Mouse (Mus musculus): ENCODE measurements at regions not wholly inside any gene's neighbourhood (a gene's known extent, or its start where the extent isn't known, plus 50 kb on each side); places are given as distances from the start of the nearest gene placed in this dataset.

DNA sequence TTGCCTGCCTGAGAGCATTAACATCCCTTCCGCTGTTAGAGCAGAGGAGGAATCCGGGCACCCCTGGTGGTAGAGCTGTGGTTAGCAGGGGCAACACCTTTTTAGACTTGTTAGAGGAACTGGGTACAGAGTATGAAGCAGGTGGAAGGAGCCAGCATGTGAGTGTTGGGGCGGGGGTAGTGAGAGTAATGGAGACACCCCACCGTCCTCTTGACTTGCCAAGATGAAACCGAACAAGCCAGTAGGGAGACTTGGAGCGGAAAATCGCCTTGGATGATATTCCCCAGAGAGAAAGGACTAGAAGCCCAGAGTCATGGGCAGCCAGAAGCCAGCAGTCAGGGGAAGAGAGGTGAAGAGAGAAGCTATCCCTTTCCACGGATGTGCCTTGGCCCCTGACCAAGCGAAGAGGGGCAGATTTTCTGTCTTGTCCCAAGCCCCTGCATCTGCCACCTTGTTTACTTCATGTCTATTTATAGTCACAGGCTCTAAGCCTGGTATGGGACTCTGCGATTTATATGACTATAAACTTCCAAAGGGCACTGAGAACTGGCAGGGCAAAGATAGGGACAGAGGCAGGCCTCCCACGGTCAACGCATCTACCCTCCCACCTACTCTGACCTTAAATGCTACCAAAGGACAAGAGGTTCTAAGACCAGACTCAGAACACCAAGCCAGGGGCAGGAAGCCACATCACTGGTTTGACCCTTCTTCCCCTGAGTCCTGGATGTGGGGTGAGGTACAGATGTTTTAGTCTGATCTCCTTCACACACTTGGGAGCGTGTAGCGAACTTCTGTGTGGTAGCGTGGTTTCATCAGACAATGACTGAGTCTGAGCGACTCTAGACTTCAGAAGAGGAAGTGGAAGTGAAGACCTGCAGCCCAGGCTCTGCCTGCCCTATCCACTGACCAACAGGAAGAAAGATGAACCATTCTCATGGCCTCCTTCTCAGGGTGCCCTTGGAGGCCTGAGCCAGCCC is 55.9 kb upstream of the Btrc start:
- no peak for ATAC-seq (ENCODE audit: low FRiP score, low TSS enrichment)
- H3K9ac ChIP-seq (replicated peaks; ENCODE audit: low read length): no peak overlapping the region
- WGBS: 47% methylated on average over 16 of the region's 16 CpGs
- H3K4me1 ChIP-seq (ENCODE audit: insufficient read depth, low read length): peaks cover 26% of the 10 kb centered on the region
- peaks cover 25% of the 10 kb centered on the region for H3K27me3 ChIP-seq (ENCODE audit: insufficient read depth, low read length)
- no peak overlapping the region for H3K4me2 ChIP-seq (replicated peaks; ENCODE audit: low read depth, low read length)
- no peaks in the 10 kb centered on the region for H3K36me3 ChIP-seq (ENCODE audit: insufficient read depth, low read length)
- no peaks in the 10 kb centered on the region for H3K9me3 ChIP-seq (ENCODE audit: low read length)
- H3K4me3 ChIP-seq (ENCODE audit: low read length): no peak overlapping the region
- H3K27ac ChIP-seq (ENCODE audit: low read length): no peak overlapping the region

- no peak overlapping the region for H3K9ac ChIP-seq (replicated peaks; ENCODE audit: low read length)
- H3K9me3 ChIP-seq (ENCODE audit: low read length): no peaks in the 10 kb centered on the region
- ATAC-seq (ENCODE audit: low FRiP score, low TSS enrichment): no peak
- 54% methylated on average over 8 of the region's 8 CpGs for WGBS
- peaks cover 36% of the 10 kb centered on the region for H3K4me1 ChIP-seq (ENCODE audit: insufficient read depth, low read length)
- H3K4me2 ChIP-seq (replicated peaks; ENCODE audit: low read depth, low read length): no peak overlapping the region
- H3K36me3 ChIP-seq (ENCODE audit: insufficient read depth, low read length): no peaks in the 10 kb centered on the region
- no peak overlapping the region for H3K27ac ChIP-seq (ENCODE audit: low read length)
- peaks cover 13% of the 10 kb centered on the region; the same call in 1 of the 2 replicates for H3K27me3 ChIP-seq (ENCODE audit: insufficient read depth, low read length)
- no peak overlapping the region for H3K4me3 ChIP-seq (ENCODE audit: low read length)
These were observed 54.8 kb upstream of the Btrc start for GRCm38 (mm10) chr19:45308676-45309275.

- WGBS: 27% methylated on average over 5 of the region's 5 CpGs
- ATAC-seq (ENCODE audit: low FRiP score, low TSS enrichment): no peak
- Histone ChIP-seq H3K9ac (replicated peaks; ENCODE audit: low read length) (peak overlapping the region; percentile 42), H3K36me3 (ENCODE audit: insufficient read depth, low read length) (no peaks in the 10 kb centered on the region), H3K27ac (ENCODE audit: low read length) (peak overlapping the region; percentile 28; the same call in 1 of the 2 replicates), H3K4me1 (ENCODE audit: insufficient read depth, low read length) (peaks cover 36% of the 10 kb centered on the region), H3K4me3 (ENCODE audit: low read length) (peak overlapping the region; percentile 15), H3K27me3 (ENCODE audit: insufficient read depth, low read length) (0 out of 2 replicates have a peak, but pooled peaks cover 3% of the 10 kb centered on the region), H3K4me2 (replicated peaks; ENCODE audit: low read depth, low read length) (peak overlapping the region; percentile 50), H3K9me3 (ENCODE audit: low read length) (no peaks in the 10 kb centered on the region)
These were observed 53.1 kb upstream of the Btrc start for GRCm38 (mm10) chr19:45310291-45310881.

GRCm38 (mm10) chr19:45310944-45311603 is 52.5 kb upstream of the Btrc start:
- 5% methylated on average over 15 of the region's 15 CpGs for WGBS

DNA sequence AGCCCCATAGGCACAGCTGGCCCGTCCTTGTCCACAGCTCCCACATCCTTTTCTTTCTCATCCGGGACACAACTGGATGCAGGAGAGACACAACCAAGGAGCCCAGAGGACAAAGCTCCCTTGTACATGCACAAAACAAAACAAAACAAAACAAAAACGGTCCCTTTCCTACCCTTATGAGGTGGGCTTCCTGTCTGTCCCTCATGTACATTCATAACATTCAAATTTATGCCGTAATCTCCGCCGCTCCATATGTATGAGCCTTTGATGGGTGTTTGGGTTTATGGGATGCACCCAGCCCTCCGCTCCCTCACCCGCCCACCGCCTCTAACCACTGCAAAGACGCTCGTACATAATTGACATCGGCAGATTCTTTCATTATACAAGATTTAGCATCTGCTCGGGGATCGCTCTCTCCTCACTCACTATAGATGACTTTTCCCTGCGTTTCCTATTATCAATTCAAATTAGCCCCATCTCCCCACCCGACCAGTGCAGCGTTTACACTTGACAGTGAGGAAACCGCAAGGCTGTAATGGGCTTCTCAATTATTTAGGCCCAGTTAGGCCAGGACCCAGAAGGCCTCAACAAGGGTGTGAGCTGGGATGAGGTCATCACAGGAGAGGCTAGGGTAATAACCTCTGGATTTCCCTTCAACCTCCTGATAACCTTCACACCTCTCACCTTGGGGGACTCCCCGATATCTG is 51.5 kb upstream of the Btrc start:
- Histone ChIP-seq H3K9me3 (ENCODE audit: low read length) (no peaks in the 10 kb centered on the region), H3K27ac (ENCODE audit: low read length) (no peak overlapping the region), H3K4me1 (ENCODE audit: insufficient read depth, low read length) (peaks cover 38% of the 10 kb centered on the region), H3K27me3 (ENCODE audit: insufficient read depth, low read length) (no peaks in the 10 kb centered on the region), H3K4me2 (replicated peaks; ENCODE audit: low read depth, low read length) (no peak overlapping the region), H3K36me3 (ENCODE audit: insufficient read depth, low read length) (no peaks in the 10 kb centered on the region), H3K9ac (replicated peaks; ENCODE audit: low read length) (no peak overlapping the region), H3K4me3 (ENCODE audit: low read length) (no peak overlapping the region)
- no peak for ATAC-seq (ENCODE audit: low FRiP score, low TSS enrichment)
- 69% methylated on average over 19 of the region's 19 CpGs for WGBS

More at GRCm38 (mm10) chr19:45310944-45311603, 52.5 kb upstream of the Btrc start:
- no peaks in the 10 kb centered on the region for H3K27me3 ChIP-seq (ENCODE audit: insufficient read depth, low read length)
- H3K4me2 ChIP-seq (replicated peaks; ENCODE audit: low read depth, low read length): peak overlapping the region; percentile 50
- ATAC-seq (ENCODE audit: low FRiP score, low TSS enrichment): peak; percentile 53; the same call in 1 of the 2 replicates
- H3K9me3 ChIP-seq (ENCODE audit: low read length): no peaks in the 10 kb centered on the region
- 0 out of 2 replicates have a peak overlapping the region, but pooled peaks have one; percentile 28 for H3K27ac ChIP-seq (ENCODE audit: low read length)
- peaks cover 36% of the 10 kb centered on the region for H3K4me1 ChIP-seq (ENCODE audit: insufficient read depth, low read length)
- no peaks in the 10 kb centered on the region for H3K36me3 ChIP-seq (ENCODE audit: insufficient read depth, low read length)
- peak overlapping the region; percentile 42 for H3K9ac ChIP-seq (replicated peaks; ENCODE audit: low read length)
- H3K4me3 ChIP-seq (ENCODE audit: low read length): peak overlapping the region; percentile 15

DNA sequence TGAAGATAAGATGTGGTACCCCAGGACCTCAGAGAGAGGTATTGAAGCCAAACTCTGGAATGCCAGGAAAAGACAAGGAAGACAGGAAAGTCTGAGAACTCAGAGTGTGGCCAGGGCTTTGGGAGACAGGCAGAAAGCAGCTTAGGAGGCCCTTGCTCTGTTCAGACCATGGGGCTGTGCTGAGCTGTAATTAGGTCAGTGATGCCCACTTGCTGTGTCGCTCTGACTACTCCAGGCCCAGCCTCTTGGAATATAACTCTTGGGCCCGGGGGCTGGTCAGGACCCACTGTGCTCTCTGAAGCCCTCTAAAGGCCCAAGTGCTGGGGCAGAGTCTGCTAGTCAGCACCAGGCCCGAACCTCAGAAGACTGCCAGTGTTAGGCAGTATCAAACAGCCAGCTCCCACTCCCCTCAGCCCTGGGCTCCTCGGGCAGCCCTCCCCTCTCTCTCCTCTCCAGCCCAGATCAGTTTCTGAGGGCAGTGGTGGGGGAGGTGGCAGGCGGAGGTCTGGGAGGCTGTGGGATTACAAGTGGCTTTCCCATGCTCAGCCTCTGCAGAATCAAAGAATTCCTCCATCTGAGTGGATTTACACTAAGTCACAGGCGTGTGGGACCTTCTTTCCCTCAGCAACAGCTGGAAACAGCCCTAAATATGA is 50.7 kb upstream of the Btrc start:
- ATAC-seq (ENCODE audit: low FRiP score, low TSS enrichment): peak; percentile 57; the same call in 1 of the 2 replicates
- 18% methylated on average over 6 of the region's 6 CpGs for WGBS
- Histone ChIP-seq H3K36me3 (ENCODE audit: insufficient read depth, low read length) (no peaks in the 10 kb centered on the region), H3K27ac (ENCODE audit: low read length) (0 out of 2 replicates have a peak overlapping the region, but pooled peaks have one; percentile 20), H3K9ac (replicated peaks; ENCODE audit: low read length) (no peak overlapping the region), H3K27me3 (ENCODE audit: insufficient read depth, low read length) (no peaks in the 10 kb centered on the region), H3K4me2 (replicated peaks; ENCODE audit: low read depth, low read length) (no peak overlapping the region), H3K9me3 (ENCODE audit: low read length) (no peaks in the 10 kb centered on the region), H3K4me3 (ENCODE audit: low read length) (no peak overlapping the region), H3K4me1 (ENCODE audit: insufficient read depth, low read length) (peaks cover 47% of the 10 kb centered on the region)

All from kidney, embryonic 16.5 days (tissue).